Mouse (Mus musculus): ENCODE data around the gene Setdb1. TPM values are rescaled to one million over a fixed set of nuclear protein-coding genes. Genes with fewer than 3 reads are reported as not detected.

Gene Setdb1
- total and polyA plus RNA-seq, 3 experiments = 101 to 116 TPM; not detected in 1

DNA sequence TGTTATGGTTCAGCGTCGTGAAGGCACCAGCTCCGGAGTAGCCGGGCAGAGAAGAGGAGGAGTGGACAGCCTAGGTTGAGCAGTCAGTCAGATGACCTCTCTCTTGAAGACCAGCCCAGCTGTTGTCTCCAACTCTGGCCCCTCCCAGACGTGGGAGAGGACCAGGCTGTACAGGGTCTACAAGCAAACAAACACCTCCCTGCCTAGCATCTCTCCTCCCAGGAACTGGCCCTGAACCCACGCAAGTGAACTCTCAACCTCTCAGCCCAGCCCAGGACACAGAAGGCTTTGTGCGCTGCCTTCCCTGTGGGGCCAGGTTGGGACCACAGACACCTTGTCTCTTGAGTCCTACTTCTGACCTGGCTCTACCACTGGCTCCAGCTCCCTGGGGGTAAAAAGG lies 49.9 kb downstream of the Setdb1 start, which contains the start of gene Anxa9:
TSS of gene Anxa9 (minus strand) at position 77 of the 400 bp plus-strand sequence.
- TF ChIP-seq MYB (IDR thresholded peaks at IDR 0.05; ENCODE audit: low read depth, low read length) (no peak), ZMIZ1 (IDR thresholded peaks at IDR 0.05; ENCODE audit: low read depth, low read length) (no peak), ZC3H11A (IDR thresholded peaks at IDR 0.05; ENCODE audit: low read depth, low read length) (no peak), POLR2AphosphoS5 (IDR thresholded peaks at IDR 0.05; ENCODE audit: borderline replicate concordance, low read depth, low read length) (no peak), MAX (IDR thresholded peaks at IDR 0.05; ENCODE audit: low read length) (no peak), TAL1 (IDR thresholded peaks at IDR 0.05; ENCODE audit: low read length) (no peak), ETS1 (IDR thresholded peaks at IDR 0.05; ENCODE audit: low read depth, low read length) (no peak), TBP (IDR thresholded peaks at IDR 0.05; ENCODE audit: low read depth, low read length) (no peak), ZNF384 (IDR thresholded peaks at IDR 0.05; ENCODE audit: low read depth, low read length) (no peak), UBTF (IDR thresholded peaks at IDR 0.05; ENCODE audit: borderline replicate concordance, insufficient read depth, low read depth, low read length) (no peak), CHD2 (IDR thresholded peaks at IDR 0.05; ENCODE audit: low read length) (no peak)
- Histone ChIP-seq H3K4me3 (ENCODE audit: control insufficient read depth in 1 of 2, insufficient read depth in 1 of 2, low read depth in 2 of 2, low read length in 2 of 2) (no peak within 1 kb of the TSS), H3K79me2 (ENCODE audit: control insufficient read depth, insufficient read depth, low read length, poor library complexity) (no peaks in the 10 kb centered on the region), H3K27me3 (ENCODE audit: control insufficient read depth in 1 of 2, insufficient read depth in 2 of 2, low read length in 2 of 2) (no peaks in the 10 kb centered on the region), H3K4me1 (ENCODE audit: control insufficient read depth in 1 of 2, insufficient read depth in 2 of 2, low read length in 2 of 2) (peaks cover 9 to 21% of the 10 kb centered on the region in 2 experiments), H3K36me3 (ENCODE audit: control insufficient read depth in 1 of 2, insufficient read depth in 2 of 2, low read length in 2 of 2) (peaks cover 0 to 20% of the 10 kb centered on the region in 2 experiments; a peak in 2 of 4 replicates), H3K9ac (ENCODE audit: control insufficient read depth, low read depth, low read length, poor library complexity, severe bottlenecking) (no peak within 1 kb of the TSS), H3K9me3 (replicated peaks; ENCODE audit: insufficient read depth, low read length) (no peaks in the 10 kb centered on the region), H3K27ac (ENCODE audit: control insufficient read depth, low read depth, low read length) (no peak within 1 kb of the TSS)
- DNase-seq (ENCODE audit: low read depth, low spot score) = no peak

DNA sequence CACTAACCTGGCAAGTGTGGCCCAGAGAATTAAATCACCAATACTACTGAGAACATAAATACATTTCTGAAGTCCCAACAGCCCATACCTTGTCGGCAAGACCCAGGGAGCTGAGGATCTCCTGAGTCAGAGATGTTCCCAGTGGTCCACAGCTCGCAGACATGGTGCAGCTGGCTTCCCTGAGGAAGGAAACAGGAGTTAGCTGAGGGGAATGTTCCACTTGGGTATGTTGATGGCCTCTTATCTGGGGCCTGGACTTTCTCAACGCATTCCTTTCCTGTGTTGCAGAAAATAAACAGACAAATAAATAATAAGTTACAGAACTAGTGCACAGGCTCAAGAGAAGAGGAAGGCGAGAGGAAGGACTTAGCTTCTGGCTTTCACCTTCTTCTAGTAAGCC lies 50.8 kb downstream of the Setdb1 start:
- DNase-seq (ENCODE audit: low read depth, low spot score) = no peak
- peaks cover 5 to 13% of the 10 kb centered on the region in 2 experiments for H3K4me1 ChIP-seq (ENCODE audit: control insufficient read depth in 1 of 2, insufficient read depth in 2 of 2, low read length in 2 of 2)
- H3K4me3 ChIP-seq (ENCODE audit: control insufficient read depth in 1 of 2, insufficient read depth in 1 of 2, low read depth in 2 of 2, low read length in 2 of 2) = no peak overlapping the region
- no peaks in the 10 kb centered on the region for H3K9me3 ChIP-seq (replicated peaks; ENCODE audit: insufficient read depth, low read length)
- H3K36me3 ChIP-seq (ENCODE audit: control insufficient read depth in 1 of 2, insufficient read depth in 2 of 2, low read length in 2 of 2) = peaks cover 0 to 12% of the 10 kb centered on the region in 2 experiments; a peak in 2 of 4 replicates
- no peak overlapping the region for H3K9ac ChIP-seq (ENCODE audit: control insufficient read depth, low read depth, low read length, poor library complexity, severe bottlenecking)
- TF ChIP-seq POLR2A (IDR thresholded peaks at IDR 0.05; ENCODE audit: control insufficient read depth in 1 of 2, insufficient read depth in 1 of 2, low read depth in 1 of 2, low read length in 2 of 2, poor library complexity in 1 of 2) (no peak), NRF1 (IDR thresholded peaks at IDR 0.05; ENCODE audit: insufficient read depth, low read depth, low read length, poor library complexity, severe bottlenecking) (no peak), MAZ (IDR thresholded peaks at IDR 0.05; ENCODE audit: low read depth, low read length) (no peak), MYC (IDR thresholded peaks at IDR 0.05; ENCODE audit: low read depth, low read length) (no peak), ZNF384 (IDR thresholded peaks at IDR 0.05; ENCODE audit: low read depth, low read length) (no peak), BHLHE40 (IDR thresholded peaks at IDR 0.05; ENCODE audit: borderline replicate concordance, low read depth, low read length) (no peak), KAT2A (conservative IDR thresholded peaks at IDR 0.05; ENCODE audit: low read depth, low read length) (no peak), CTCF (IDR thresholded peaks at IDR 0.05 in 2 of 3, conservative IDR thresholded peaks at IDR 0.05 in 1 of 3; ENCODE audit: control insufficient read depth in 1 of 3, insufficient read depth in 1 of 3, low read depth in 2 of 3, low read length in 3 of 3, poor library complexity in 1 of 3, severe bottlenecking in 1 of 3) (no peak), MAX (IDR thresholded peaks at IDR 0.05; ENCODE audit: low read length) (no peak), GABPA (IDR thresholded peaks at IDR 0.05; ENCODE audit: low read depth, low read length) (no peak)
- H3K79me2 ChIP-seq (ENCODE audit: control insufficient read depth, insufficient read depth, low read length, poor library complexity) = no peaks in the 10 kb centered on the region
- no peaks in the 10 kb centered on the region for H3K27me3 ChIP-seq (ENCODE audit: control insufficient read depth in 1 of 2, insufficient read depth in 2 of 2, low read length in 2 of 2)
- H3K27ac ChIP-seq (ENCODE audit: control insufficient read depth, low read depth, low read length) = no peak overlapping the region
